Mouse (Mus musculus) heart, embryonic 16.5 days (tissue): ENCODE measurements at regions not wholly inside any gene's neighbourhood (a gene's known extent, or its start where the extent isn't known, plus 50 kb on each side); places are given as distances from the start of the nearest gene placed in this dataset.

Experiments
- ATAC-seq: fragments of 200-750 bp; cut with Nextera tagmentation; replicated peaks from 2 replicates; pipeline ENCODE4 v1.8.0; 2017; ENCODE audit warnings: moderate number of reproducible peaks; ENCODE audit not compliant: insufficient read depth, low FRiP score; ENCODE audit errors: extremely low read depth
- H3K27ac ChIP-seq: fragments of 300-500 bp; sonication (generic); 2 replicates; pipeline ENCODE4 v1.5.1; 2014; ENCODE audit warnings: mild to moderate bottlenecking, low read length, control low read depth, moderate library complexity
- H3K27me3 ChIP-seq: fragments of 300-500 bp; sonication (generic); 2 replicates; pipeline ENCODE4 v1.6.1; 2014; ENCODE audit warnings: low read length, mixed read lengths; ENCODE audit not compliant: control insufficient read depth, insufficient read depth
- H3K36me3 ChIP-seq: fragments of 300-500 bp; sonication (generic); 2 replicates; pipeline ENCODE4 v1.6.1; 2014; ENCODE audit not compliant: control insufficient read depth, insufficient read depth
- H3K4me1 ChIP-seq: fragments of 300-500 bp; sonication (generic); 2 replicates; pipeline ENCODE4 v1.6.1; 2014; ENCODE audit warnings: low read length, mixed read lengths; ENCODE audit not compliant: control insufficient read depth, insufficient read depth
- H3K4me2 ChIP-seq: fragments of 300-500 bp; sonication (generic); 2 replicates; pipeline ENCODE4 v1.6.1; 2014; ENCODE audit warnings: low read depth, mild to moderate bottlenecking, control low read depth, low read length
- H3K4me3 ChIP-seq: fragments of 300-500 bp; sonication (generic); 2 replicates; pipeline ENCODE4 v1.5.1; 2014; ENCODE audit warnings: mild to moderate bottlenecking, control low read depth, low read length
- H3K9ac ChIP-seq: fragments of 300-500 bp; sonication (generic); 2 replicates; pipeline ENCODE4 v1.6.1; 2014; ENCODE audit warnings: low read length, control low read depth
- H3K9me3 ChIP-seq: fragments of 300-500 bp; sonication (generic); replicated peaks from 2 replicates; pipeline ENCODE4 v1.6.1; 2016; ENCODE audit warnings: low read length; ENCODE audit not compliant: control insufficient read depth
- WGBS: fragments of 180-500 bp; shearing (Covaris S2); extraction: QIAGEN DNeasy Blood & Tissue Kit; methylation state at CpG from one replicate; pipeline ENCODE4 v1.1.7; 2014; 5-methylcytosine and 5-hydroxymethylcytosine counted together

- H3K4me2 ChIP-seq: no peak overlapping the region
- H3K9me3 ChIP-seq: no peaks in the 10 kb centered on the region; the same call in 1 of the 2 replicates
- WGBS: 90% methylated on average over 2 of the region's 2 CpGs
- ATAC-seq: no peak
- no peak overlapping the region for H3K4me3 ChIP-seq
- H3K4me1 ChIP-seq: no peaks in the 10 kb centered on the region
- no peak overlapping the region for H3K27ac ChIP-seq
- no peaks in the 10 kb centered on the region for H3K27me3 ChIP-seq
- no peaks in the 10 kb centered on the region for H3K36me3 ChIP-seq
- no peak overlapping the region for H3K9ac ChIP-seq
These were observed 296.4 kb downstream of the Nup35 start for GRCm38 (mm10) chr2:80913478-80913877.

GRCm38 (mm10) chr2:80945521-80945920 is 328.5 kb downstream of the Nup35 start:
- Histone ChIP-seq H3K27ac (no peak overlapping the region), H3K4me1 (no peaks in the 10 kb centered on the region), H3K9me3 (no peaks in the 10 kb centered on the region), H3K4me3 (no peak overlapping the region), H3K27me3 (no peaks in the 10 kb centered on the region), H3K4me2 (no peak overlapping the region), H3K36me3 (no peaks in the 10 kb centered on the region), H3K9ac (no peak overlapping the region)
- WGBS: 76% methylated on average over 3 of the region's 3 CpGs
- ATAC-seq: no peak

GRCm38 (mm10) chr2:80966766-80967165 is 349.7 kb downstream of the Nup35 start:
- no peaks in the 10 kb centered on the region for H3K36me3 ChIP-seq
- H3K27ac ChIP-seq: no peak overlapping the region
- H3K9me3 ChIP-seq: no peaks in the 10 kb centered on the region
- no peak overlapping the region for H3K9ac ChIP-seq
- no peak overlapping the region for H3K4me3 ChIP-seq
- 86% methylated on average over 5 of the region's 5 CpGs for whole genome bisulfite sequencing
- peaks cover 18% of the 10 kb centered on the region for H3K4me1 ChIP-seq
- no peaks in the 10 kb centered on the region for H3K27me3 ChIP-seq
- ATAC-seq: no peak
- no peak overlapping the region for H3K4me2 ChIP-seq

DNA sequence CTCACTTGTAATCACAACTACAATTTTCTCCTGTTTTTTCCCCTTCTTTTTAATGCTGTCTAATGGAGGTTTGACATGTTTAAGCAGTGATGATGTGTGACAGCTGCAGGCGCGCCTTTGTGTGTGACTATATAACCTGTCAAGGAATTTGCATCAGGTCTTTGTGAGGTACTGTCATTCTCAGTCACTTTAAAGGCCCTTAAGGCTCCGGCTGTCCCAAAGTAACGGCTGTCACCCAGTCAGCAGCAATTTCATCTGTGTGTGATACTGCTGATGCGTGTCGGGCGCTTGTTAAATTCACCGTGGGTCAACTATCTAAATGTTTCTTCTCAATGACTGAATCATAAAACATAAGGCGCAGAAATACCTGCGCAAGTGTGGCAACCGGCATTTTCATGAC is 350.2 kb downstream of the Nup35 start:
- no peaks in the 10 kb centered on the region for H3K36me3 ChIP-seq
- no peaks in the 10 kb centered on the region for H3K9me3 ChIP-seq
- H3K27me3 ChIP-seq: no peaks in the 10 kb centered on the region
- H3K4me3 ChIP-seq: no peak overlapping the region
- H3K4me2 ChIP-seq: no peak overlapping the region
- no peak for ATAC-seq
- no peak overlapping the region for H3K27ac ChIP-seq
- 87% methylated on average over 11 of the region's 11 CpGs for WGBS
- no peak overlapping the region for H3K9ac ChIP-seq
- peaks cover 18% of the 10 kb centered on the region for H3K4me1 ChIP-seq

GRCm38 (mm10) chr2:80969354-80969753 is 352.3 kb downstream of the Nup35 start:
- ATAC-seq: peak; percentile 86
- H3K9ac ChIP-seq: peak overlapping the region; percentile 4; the same call in 1 of the 2 replicates
- no peaks in the 10 kb centered on the region for H3K36me3 ChIP-seq
- H3K27me3 ChIP-seq: no peaks in the 10 kb centered on the region
- H3K27ac ChIP-seq: peak overlapping the region; percentile 89
- H3K4me2 ChIP-seq: peak overlapping the region; percentile 40
- H3K4me3 ChIP-seq: no peak overlapping the region
- H3K9me3 ChIP-seq: no peaks in the 10 kb centered on the region
- peaks cover 18% of the 10 kb centered on the region for H3K4me1 ChIP-seq
- 13% methylated on average over 5 of the region's 5 CpGs for WGBS

- Histone ChIP-seq H3K9ac (no peak overlapping the region), H3K9me3 (0 out of 2 replicates have a peak, but pooled peaks cover 3% of the 10 kb centered on the region), H3K36me3 (no peaks in the 10 kb centered on the region), H3K4me2 (no peak overlapping the region), H3K27ac (no peak overlapping the region), H3K4me1 (peaks cover 14% of the 10 kb centered on the region), H3K27me3 (no peaks in the 10 kb centered on the region), H3K4me3 (no peak overlapping the region)
- WGBS: 85% methylated on average over 2 of the region's 2 CpGs
- no peak for ATAC-seq
These were observed 356.2 kb downstream of the Nup35 start for GRCm38 (mm10) chr2:80973217-80973616.

DNA sequence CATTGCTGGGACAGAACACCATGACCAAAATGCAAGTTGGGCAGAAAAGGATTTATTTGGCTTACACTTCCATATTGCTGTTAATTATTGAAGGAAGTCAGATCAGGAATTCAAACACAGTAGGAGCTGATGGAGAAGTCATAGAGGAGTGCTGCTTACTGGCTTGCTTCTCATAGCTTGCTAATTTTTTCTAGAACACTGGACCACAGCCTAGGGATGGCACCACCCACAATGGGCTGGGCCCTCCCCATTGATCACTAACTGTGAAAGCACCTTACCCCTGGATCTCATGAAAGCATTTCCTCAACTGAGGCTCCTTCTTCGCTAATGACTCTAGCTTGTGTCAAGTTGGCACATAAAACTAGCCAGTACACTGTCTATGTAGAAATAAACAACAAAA is 381.3 kb downstream of the Nup35 start:
- H3K9me3 ChIP-seq: no peaks in the 10 kb centered on the region
- H3K4me1 ChIP-seq: no peaks in the 10 kb centered on the region
- WGBS: 88% methylated on average over 1 of the region's 1 CpGs
- H3K4me2 ChIP-seq: no peak overlapping the region
- H3K27me3 ChIP-seq: no peaks in the 10 kb centered on the region
- no peak overlapping the region for H3K27ac ChIP-seq
- H3K4me3 ChIP-seq: no peak overlapping the region
- H3K9ac ChIP-seq: no peak overlapping the region
- H3K36me3 ChIP-seq: no peaks in the 10 kb centered on the region
- no peak for ATAC-seq

- Histone ChIP-seq H3K4me1 (no peaks in the 10 kb centered on the region), H3K4me2 (no peak overlapping the region), H3K27me3 (no peaks in the 10 kb centered on the region), H3K9me3 (no peaks in the 10 kb centered on the region), H3K9ac (no peak overlapping the region), H3K4me3 (no peak overlapping the region), H3K36me3 (no peaks in the 10 kb centered on the region), H3K27ac (no peak overlapping the region)
- no peak for ATAC-seq
- WGBS: 83% methylated on average over 11 of the region's 11 CpGs
These were observed 390.0 kb downstream of the Nup35 start for GRCm38 (mm10) chr2:81007071-81007470.

- 41% methylated on average over 3 of the region's 3 CpGs for WGBS
- Histone ChIP-seq H3K9me3 (0 out of 2 replicates have a peak, but pooled peaks cover 3% of the 10 kb centered on the region), H3K27me3 (no peaks in the 10 kb centered on the region), H3K9ac (no peak overlapping the region), H3K27ac (no peak overlapping the region), H3K4me3 (no peak overlapping the region), H3K4me1 (no peaks in the 10 kb centered on the region; the same call in 1 of the 2 replicates), H3K36me3 (no peaks in the 10 kb centered on the region), H3K4me2 (no peak overlapping the region)
- ATAC-seq: peak; percentile 69; the same call in 1 of the 2 replicates
These were observed 406.6 kb downstream of the Nup35 start for GRCm38 (mm10) chr2:81023620-81024019.
